Mouse (Mus musculus) heart, adult 18-20 months (tissue): ENCODE results near the gene Nipa1. TPM values are rescaled to one million over a fixed set of nuclear protein-coding genes. Genes with fewer than 3 reads are reported as not detected.
A peak's percentile ranks its signal among the peaks of the same experiment; 100 is the strongest.
"Not testable (repeated sequence)": the region's sequence is repeated elsewhere in the genome, so short reads cannot be mapped to it uniquely, and the experiment has no call there.

Experiments
- DNase-seq, 2 experiments: peaks; one replicate each; pipeline ENCODE4 v3.0.0; 2021 to 2022; ENCODE audit warnings: mixed read lengths in 1 of 2
- long read RNA-seq, 2 experiments: library from polyadenylated mRNA; stranded (forward); transcript quantifications; one replicate each; pipeline ENCODE4 v2.0.0; 2021
- total RNA-seq, 2 experiments: library from RNA; stranded (reverse); gene quantifications; 2 replicates each; pipeline ENCODE4 v1.2.3; 2021

The Nipa1 gene
- total RNA-seq, result 1 to 10 TPM; 7.7 to 7.9 TPM
- long read RNA-seq, experiment 1, transcript Nipa1-201 (5 exons, 3,183 nt), result major isoform, 10 of 10 reads
- long read RNA-seq, experiment 1, partial matches to known transcripts, result 0 of 10 reads
- long read RNA-seq, experiment 1, other reads (novel, unspliced or antisense), result 0 of 10 reads
- long read RNA-seq, experiment 2, transcript Nipa1-201 (5 exons, 3,183 nt), result major isoform, 9 of 9 reads
- long read RNA-seq, experiment 2, partial matches to known transcripts, result 0 of 9 reads
- long read RNA-seq, experiment 2, other reads (novel, unspliced or antisense), result 0 of 9 reads

- DNase-seq, result no peak
Observed at GRCm38 (mm10) chr7:56019930-56020253, at the start of gene Nipa1. TSS of gene Nipa1 (minus strand) at chr7:56019954.

- DNase-seq, result no peak
Observed at GRCm38 (mm10) chr7:56066634-56067033, 46.9 kb upstream of the Nipa1 start.

GRCm38 (mm10) chr7:56066136-56066535, 46.4 kb upstream of the Nipa1 start:
- peak in 1 of 2 experiments; percentile 29 for DNase-seq

- DNase-seq, result peak in 1 of 2 experiments; percentile 29
Observed at GRCm38 (mm10) chr7:56064876-56065275, 45.1 kb upstream of the Nipa1 start.

- DNase-seq, result no peak
Observed at GRCm38 (mm10) chr7:56055338-56055737, 35.6 kb upstream of the Nipa1 start.

- no peak for DNase-seq
Observed at GRCm38 (mm10) chr7:56052996-56053395, 33.2 kb upstream of the Nipa1 start.

- DNase-seq, result peak; percentile 29 to 62
Observed at GRCm38 (mm10) chr7:56050487-56050911, 30.7 kb upstream of the Nipa1 start.

- DNase-seq, result peak; percentile 99 to 100
Observed at GRCm38 (mm10) chr7:56049831-56050321, 30.1 kb upstream of the Nipa1 start, which contains the start of gene Herc2. TSS of gene Herc2 (plus strand) at chr7:56050196.

GRCm38 (mm10) chr7:56047178-56047577, 27.4 kb upstream of the Nipa1 start:
- DNase-seq, result no peak

GRCm38 (mm10) chr7:56044267-56044629, 24.5 kb upstream of the Nipa1 start:
- DNase-seq, result no peak

- no peak for DNase-seq
Observed at GRCm38 (mm10) chr7:56043577-56044266, 24.0 kb upstream of the Nipa1 start.

GRCm38 (mm10) chr7:56042353-56042752, 22.6 kb upstream of the Nipa1 start:
- peak; percentile 62 to 82 for DNase-seq

GRCm38 (mm10) chr7:56023586-56023985, 3.8 kb upstream of the Nipa1 start:
- DNase-seq, result no peak

GRCm38 (mm10) chr7:56018972-56019929, 503 bp downstream of the Nipa1 start:
- peak; percentile 76 to 78 for DNase-seq

GRCm38 (mm10) chr7:56018446-56018971, 1.2 kb downstream of the Nipa1 start:
- DNase-seq, result no peak

GRCm38 (mm10) chr7:56017761-56018160, 2.0 kb downstream of the Nipa1 start:
- DNase-seq, result no peak

GRCm38 (mm10) chr7:56015837-56016236, 3.9 kb downstream of the Nipa1 start:
- DNase-seq, result no peak

GRCm38 (mm10) chr7:56015172-56015571, 4.6 kb downstream of the Nipa1 start:
- no peak for DNase-seq

- DNase-seq, result not testable (repeated sequence)
Observed at GRCm38 (mm10) chr7:56014002-56014702, 5.6 kb downstream of the Nipa1 start.

- DNase-seq, result no peak
Observed at GRCm38 (mm10) chr7:56013261-56014001, 6.3 kb downstream of the Nipa1 start.

GRCm38 (mm10) chr7:56011018-56011333, 8.8 kb downstream of the Nipa1 start:
- DNase-seq, result no peak
